8 mouse cellular contexts compared by ENCODE assay signal in the genomic region with DNA sequence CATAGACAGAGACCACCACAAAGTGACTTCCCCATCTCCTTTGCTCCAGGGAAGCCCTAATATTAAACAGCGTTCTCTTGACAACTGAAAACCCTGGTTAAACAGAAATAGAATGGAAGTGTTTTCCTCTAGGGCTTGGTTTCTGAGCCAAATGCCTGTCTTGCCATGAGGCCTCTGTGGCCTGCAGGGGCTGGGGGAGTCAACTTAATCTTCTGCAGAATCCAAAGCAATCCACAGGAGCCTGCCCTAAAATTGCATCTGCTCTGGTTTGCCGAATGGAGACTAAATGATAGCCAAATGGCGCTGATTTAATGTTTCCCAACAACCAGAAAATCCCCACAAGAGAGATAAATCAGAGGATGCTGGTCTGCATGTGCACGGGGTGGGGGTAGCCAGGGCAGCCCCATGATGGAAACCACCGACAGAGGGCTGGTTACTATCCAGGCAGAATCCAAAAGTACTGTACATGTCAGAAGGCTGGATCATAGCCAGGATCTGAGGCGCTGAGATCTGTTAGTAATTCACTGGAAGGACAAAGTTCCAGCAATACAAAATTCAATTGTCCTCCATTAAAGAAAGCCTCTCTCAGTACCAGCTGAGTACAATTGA.
DNase-seq lines count a peak whose midpoint lies in the region; ATAC-seq and TF ChIP-seq lines count a peak whose summit lies in the region.

No protein-coding gene starts in this region.

- H3K27me3 ChIP-seq in forebrain, embryonic 16.5 days (replicated peaks; ENCODE audit: control insufficient read depth, insufficient read depth, low read length) = no peaks in the 10 kb centered on the region
- H3K27me3 ChIP-seq in intestine, postnatal 0 days (replicated peaks; ENCODE audit: control insufficient read depth, insufficient read depth, low read length) = no peaks in the 10 kb centered on the region
- no peaks in the 10 kb centered on the region for H3K27me3 ChIP-seq in midbrain, embryonic 16.5 days (ENCODE audit: control insufficient read depth, insufficient read depth, low read depth, low read length)
- no peaks in the 10 kb centered on the region for H3K27me3 ChIP-seq in liver, embryonic 11.5 days (replicated peaks; ENCODE audit: control insufficient read depth, insufficient read depth, low read length)

- peaks cover 43% of the 10 kb centered on the region for H3K4me1 ChIP-seq in forebrain, embryonic 16.5 days (replicated peaks; ENCODE audit: control insufficient read depth, insufficient read depth, low read length)
- H3K4me1 ChIP-seq in intestine, postnatal 0 days (replicated peaks; ENCODE audit: control insufficient read depth, insufficient read depth, low read length) = no peaks in the 10 kb centered on the region
- H3K4me1 ChIP-seq in midbrain, embryonic 16.5 days (ENCODE audit: control insufficient read depth, insufficient read depth, low read length) = peaks cover 24% of the 10 kb centered on the region
- no peaks in the 10 kb centered on the region for H3K4me1 ChIP-seq in liver, embryonic 11.5 days (replicated peaks; ENCODE audit: control insufficient read depth, insufficient read depth, low read length)

- H3K9ac ChIP-seq in forebrain, embryonic 16.5 days (replicated peaks; ENCODE audit: low read depth, low read length) = no peak overlapping the region
- no peak overlapping the region for H3K9ac ChIP-seq in intestine, postnatal 0 days (ENCODE audit: low read depth, low read length)
- no peak overlapping the region for H3K9ac ChIP-seq in midbrain, embryonic 16.5 days (ENCODE audit: low read depth, low read length)
- no peak overlapping the region for H3K9ac ChIP-seq in liver, embryonic 11.5 days (ENCODE audit: low read depth, low read length)

- no peak; the same call in none of the 2 replicates for TF ChIP-seq CTCF in left cerebral cortex, adult 2 months (IDR thresholded peaks at IDR 0.05)
- peak; percentile 15; the same call in 1 of the 2 replicates for TF ChIP-seq CTCF in intestine, postnatal 0 days (IDR thresholded peaks at IDR 0.05; ENCODE audit: low read depth)

- H3K4me2 ChIP-seq in forebrain, embryonic 16.5 days (ENCODE audit: low read length) = no peak overlapping the region
- no peak overlapping the region for H3K4me2 ChIP-seq in intestine, postnatal 0 days (replicated peaks; ENCODE audit: low read depth)
- no peak overlapping the region for H3K4me2 ChIP-seq in midbrain, embryonic 16.5 days (ENCODE audit: low read length)
- no peak overlapping the region for H3K4me2 ChIP-seq in liver, embryonic 11.5 days

- intact Hi-C loops in left cerebral cortex, adult 2 months (cut with DNase I) = loop anchor here (5.0 kb wide), 2 partner anchors 312 to 622 kb away; no protein-coding TSS in a partner anchor

- DNase-seq in left cerebral cortex, adult 2 months (ENCODE audit: extremely low spot score in 1 of 2, low spot score in 2 of 2) = no peak
- no peak for DNase-seq in left cerebral cortex, adult 18-20 months (ENCODE audit: low spot score in 2 of 2)
- DNase-seq in adrenal gland, adult (ENCODE audit: inconsistent age in 2 of 2, low spot score in 1 of 2) = peak; percentile 69 to 90
- DNase-seq in thymus, postnatal 0 days (ENCODE audit: low spot score) = no peak
- no peak for DNase-seq in liver, embryonic 11.5 days (ENCODE audit: low spot score)

- H3K27ac ChIP-seq in left cerebral cortex, adult 2 months = peak overlapping the region; percentile 48
- H3K27ac ChIP-seq in forebrain, embryonic 16.5 days (ENCODE audit: low read length) = peak overlapping the region; percentile 83
- H3K27ac ChIP-seq in intestine, postnatal 0 days (ENCODE audit: low read depth, low read length) = no peak overlapping the region
- peak overlapping the region; percentile 59; the same call in 1 of the 2 replicates for H3K27ac ChIP-seq in midbrain, embryonic 16.5 days (ENCODE audit: low read length)
- no peak overlapping the region for H3K27ac ChIP-seq in liver, embryonic 11.5 days (ENCODE audit: low read depth, low read length)

- no peaks in the 10 kb centered on the region for H3K9me3 ChIP-seq in forebrain, embryonic 16.5 days (ENCODE audit: control insufficient read depth, low read length)
- H3K9me3 ChIP-seq in intestine, postnatal 0 days (ENCODE audit: control insufficient read depth) = no peaks in the 10 kb centered on the region
- H3K9me3 ChIP-seq in midbrain, embryonic 16.5 days (replicated peaks; ENCODE audit: control insufficient read depth, low read length, poor library complexity, severe bottlenecking) = no peaks in the 10 kb centered on the region
- H3K9me3 ChIP-seq in liver, embryonic 11.5 days (ENCODE audit: control insufficient read depth, low read length) = no peaks in the 10 kb centered on the region

- WGBS in forebrain, embryonic 16.5 days = 20% methylated on average over 6 of the region's 6 CpGs
- WGBS in intestine, postnatal 0 days = 51% methylated on average over 6 of the region's 6 CpGs
- WGBS in midbrain, embryonic 16.5 days = 42% methylated on average over 6 of the region's 6 CpGs
- WGBS in liver, embryonic 11.5 days = 63% methylated on average over 6 of the region's 6 CpGs

- peak; percentile 41 for ATAC-seq in forebrain, embryonic 16.5 days
- no peak for ATAC-seq in intestine, postnatal 0 days
- no peak for ATAC-seq in midbrain, embryonic 16.5 days
- ATAC-seq in liver, embryonic 11.5 days (replicated peaks; ENCODE audit: low FRiP score) = no peak

- no peaks in the 10 kb centered on the region; the same call in 1 of the 2 replicates for H3K36me3 ChIP-seq in forebrain, embryonic 16.5 days (ENCODE audit: control insufficient read depth, insufficient read depth)
- H3K36me3 ChIP-seq in intestine, postnatal 0 days (ENCODE audit: control insufficient read depth, insufficient read depth) = no peaks in the 10 kb centered on the region
- H3K36me3 ChIP-seq in midbrain, embryonic 16.5 days (ENCODE audit: control insufficient read depth, insufficient read depth, low read length) = no peaks in the 10 kb centered on the region; the same call in 1 of the 2 replicates
- H3K36me3 ChIP-seq in liver, embryonic 11.5 days (ENCODE audit: control insufficient read depth, insufficient read depth, low read length) = no peaks in the 10 kb centered on the region

- no peak overlapping the region for H3K4me3 ChIP-seq in left cerebral cortex, adult 2 months
- H3K4me3 ChIP-seq in forebrain, embryonic 16.5 days (replicated peaks; ENCODE audit: low read length) = no peak overlapping the region
- H3K4me3 ChIP-seq in intestine, postnatal 0 days (ENCODE audit: low read depth, low read length) = no peak overlapping the region
- H3K4me3 ChIP-seq in midbrain, embryonic 16.5 days (ENCODE audit: low read depth, low read length) = no peak overlapping the region
- H3K4me3 ChIP-seq in liver, embryonic 11.5 days (ENCODE audit: low read depth, low read length) = no peak overlapping the region

Comparison
In these comparisons a context has a peak if more than half of its experiments do, and no peak if none do; other contexts are left out.
1. DNase-seq: peak in adrenal gland, adult (2 of 2); none in left cerebral cortex, adult 2 months (0 of 2), left cerebral cortex, adult 18-20 months (0 of 2), thymus, postnatal 0 days (single experiment) and liver, embryonic 11.5 days (single experiment).
2. H3K27ac ChIP-seq: peak in left cerebral cortex, adult 2 months (single experiment), forebrain, embryonic 16.5 days (single experiment) and midbrain, embryonic 16.5 days (single experiment); none in intestine, postnatal 0 days (single experiment) and liver, embryonic 11.5 days (single experiment).